Mouse (Mus musculus): ENCODE results near the gene Wscd2. TPM values are rescaled to one million over a fixed set of nuclear protein-coding genes. Genes with fewer than 3 reads are reported as not detected.

Wscd2 gene
- polyA plus RNA-seq, 2 experiments: 0.02 TPM; not detected in 1

DNA sequence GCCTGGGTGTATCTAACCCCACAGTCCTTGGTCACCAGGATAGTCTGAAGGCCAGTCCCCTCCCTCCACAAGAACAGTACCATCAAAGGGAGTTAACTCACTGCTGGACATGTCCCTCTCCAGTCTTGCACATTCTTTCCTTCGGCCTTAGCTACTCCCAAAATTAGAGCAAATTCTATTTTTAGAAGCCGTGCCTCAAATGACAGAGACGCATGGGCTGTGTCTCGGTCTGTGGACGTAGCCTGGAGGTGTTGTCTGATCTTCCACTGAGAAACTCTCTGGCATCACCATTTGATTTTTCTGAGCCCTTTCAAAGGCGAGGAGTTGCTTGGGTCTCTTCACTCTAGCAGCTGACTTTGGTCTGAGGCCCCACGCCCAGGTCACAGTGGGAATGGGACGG lies 2.3 kb upstream of the Wscd2 start:
- ATAC-seq (ENCODE audit: insufficient read depth) (no peak), DNase-seq (ENCODE audit: low read depth in 3 of 3, low spot score in 3 of 3) (no peak)
- Histone ChIP-seq H3K4me3 (ENCODE audit: insufficient read depth in 1 of 2, low read depth in 2 of 2, low read length in 2 of 2) (no peak overlapping the region), H3K27me3 (ENCODE audit: control insufficient read depth, insufficient read depth, low read length) (peaks cover 16% of the 10 kb centered on the region), H3K9me3 (ENCODE audit: control insufficient read depth, low read length) (no peaks in the 10 kb centered on the region), H3K4me1 (replicated peaks; ENCODE audit: control insufficient read depth in 2 of 2, insufficient read depth in 2 of 2, low read length in 1 of 2) (no peaks in the 10 kb centered on the region), H3K9ac (replicated peaks) (no peak overlapping the region), H3K4me2 (ENCODE audit: low read depth) (no peak overlapping the region), H3K27ac (no peak overlapping the region), H3K36me3 (replicated peaks; ENCODE audit: control insufficient read depth, insufficient read depth, low read depth) (no peaks in the 10 kb centered on the region)
- TF ChIP-seq CTCF (IDR thresholded peaks at IDR 0.05; ENCODE audit: low read depth) (no peak), EP300 (IDR thresholded peaks at IDR 0.05; ENCODE audit: low read depth) (no peak)
- WGBS (ENCODE audit: insufficient replicate concordance): 57% methylated on average over 8 of the region's 8 CpGs

DNA sequence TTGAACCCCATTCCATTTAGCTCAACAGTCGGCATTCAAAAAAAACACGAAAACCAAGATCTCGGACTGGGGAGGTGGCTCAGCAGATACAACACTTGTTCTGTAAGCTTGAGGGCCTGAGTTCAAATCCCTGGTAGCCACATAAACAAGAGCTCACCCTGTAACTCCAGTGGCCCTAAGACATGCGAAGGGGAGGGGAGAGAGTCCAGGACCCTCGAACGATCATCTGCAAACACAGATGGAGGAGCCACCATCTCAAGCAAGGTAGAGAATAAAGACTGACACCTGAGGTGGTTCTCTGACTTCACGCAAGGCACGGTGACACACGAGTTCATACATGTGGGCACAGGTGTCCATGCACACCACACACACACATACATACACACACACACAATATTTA lies 516 bp upstream of the Wscd2 start:
- Histone ChIP-seq H3K27me3 (ENCODE audit: control insufficient read depth, insufficient read depth, low read length) (peaks cover 16% of the 10 kb centered on the region), H3K4me1 (replicated peaks; ENCODE audit: control insufficient read depth in 2 of 2, insufficient read depth in 2 of 2, low read length in 1 of 2) (no peaks in the 10 kb centered on the region), H3K36me3 (replicated peaks; ENCODE audit: control insufficient read depth, insufficient read depth, low read depth) (no peaks in the 10 kb centered on the region), H3K9ac (replicated peaks) (no peak overlapping the region), H3K9me3 (ENCODE audit: control insufficient read depth, low read length) (no peaks in the 10 kb centered on the region), H3K4me3 (ENCODE audit: insufficient read depth in 1 of 2, low read depth in 2 of 2, low read length in 2 of 2) (no peak overlapping the region), H3K27ac (no peak overlapping the region), H3K4me2 (ENCODE audit: low read depth) (no peak overlapping the region)
- DNase-seq (ENCODE audit: low read depth in 3 of 3, low spot score in 3 of 3) (no peak), ATAC-seq (ENCODE audit: insufficient read depth) (no peak)
- 67% methylated on average over 9 of the region's 9 CpGs for WGBS (ENCODE audit: insufficient replicate concordance)
- TF ChIP-seq CTCF (IDR thresholded peaks at IDR 0.05; ENCODE audit: low read depth) (no peak), EP300 (IDR thresholded peaks at IDR 0.05; ENCODE audit: low read depth) (no peak)

DNA sequence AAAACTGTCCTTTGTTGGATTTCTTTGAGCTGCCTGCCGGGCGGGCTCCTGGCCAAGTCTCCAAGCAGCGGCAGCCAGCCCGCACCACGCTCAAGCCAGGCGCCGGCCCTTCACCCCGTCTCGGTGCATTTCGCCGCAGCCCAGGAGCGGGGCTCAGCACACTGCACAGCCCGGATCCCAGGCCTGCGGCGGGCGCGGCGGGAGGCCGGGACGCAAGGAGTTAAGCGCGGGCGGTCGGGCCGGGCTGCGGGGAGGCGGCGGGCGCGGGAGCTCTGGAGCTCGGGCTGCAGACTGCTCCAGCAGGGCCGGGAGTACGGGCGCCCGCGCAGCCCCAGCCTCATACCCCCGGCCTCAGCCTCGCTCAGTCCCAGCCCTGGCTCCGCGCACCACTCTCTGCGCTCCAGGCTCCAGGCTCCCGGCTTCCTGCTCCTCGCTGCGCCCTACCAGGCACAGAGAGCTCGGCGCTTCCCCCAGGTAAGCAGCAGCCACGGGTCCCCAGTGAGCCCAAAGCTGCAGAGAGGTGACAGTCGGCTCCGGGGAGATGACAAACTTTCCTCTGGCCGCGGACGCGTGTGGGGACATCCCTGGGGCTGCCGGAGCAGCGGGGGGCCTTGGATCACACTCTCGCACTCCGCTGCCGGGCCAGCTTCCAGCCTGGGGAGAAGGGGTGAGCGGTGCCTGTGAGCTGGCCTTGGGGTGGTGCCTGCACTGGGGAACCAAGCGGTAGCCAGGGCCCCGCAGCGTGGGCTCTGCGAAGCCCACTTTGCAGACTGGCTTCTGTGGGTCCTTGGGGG lies 531 bp downstream of the Wscd2 start:
- H3K9ac ChIP-seq (replicated peaks): no peak overlapping the region
- 4% methylated on average over 59 of the region's 63 CpGs for WGBS (ENCODE audit: insufficient replicate concordance)
- no peak for TF ChIP-seq CTCF (IDR thresholded peaks at IDR 0.05; ENCODE audit: low read depth)
- no peak for TF ChIP-seq EP300 (IDR thresholded peaks at IDR 0.05; ENCODE audit: low read depth)
- no peaks in the 10 kb centered on the region for H3K36me3 ChIP-seq (replicated peaks; ENCODE audit: control insufficient read depth, insufficient read depth, low read depth)
- no peak for DNase-seq (ENCODE audit: low read depth in 3 of 3, low spot score in 3 of 3)
- H3K9me3 ChIP-seq (ENCODE audit: control insufficient read depth, low read length): no peaks in the 10 kb centered on the region
- no peak overlapping the region; the same call in 1 of the 2 replicates for H3K4me2 ChIP-seq (ENCODE audit: low read depth)
- no peak overlapping the region for H3K27ac ChIP-seq
- peaks cover 16% of the 10 kb centered on the region for H3K27me3 ChIP-seq (ENCODE audit: control insufficient read depth, insufficient read depth, low read length)
- ATAC-seq (ENCODE audit: insufficient read depth): no peak
- H3K4me3 ChIP-seq (ENCODE audit: insufficient read depth in 1 of 2, low read depth in 2 of 2, low read length in 2 of 2): no peak overlapping the region
- H3K4me1 ChIP-seq (replicated peaks; ENCODE audit: control insufficient read depth in 2 of 2, insufficient read depth in 2 of 2, low read length in 1 of 2): no peaks in the 10 kb centered on the region

DNA sequence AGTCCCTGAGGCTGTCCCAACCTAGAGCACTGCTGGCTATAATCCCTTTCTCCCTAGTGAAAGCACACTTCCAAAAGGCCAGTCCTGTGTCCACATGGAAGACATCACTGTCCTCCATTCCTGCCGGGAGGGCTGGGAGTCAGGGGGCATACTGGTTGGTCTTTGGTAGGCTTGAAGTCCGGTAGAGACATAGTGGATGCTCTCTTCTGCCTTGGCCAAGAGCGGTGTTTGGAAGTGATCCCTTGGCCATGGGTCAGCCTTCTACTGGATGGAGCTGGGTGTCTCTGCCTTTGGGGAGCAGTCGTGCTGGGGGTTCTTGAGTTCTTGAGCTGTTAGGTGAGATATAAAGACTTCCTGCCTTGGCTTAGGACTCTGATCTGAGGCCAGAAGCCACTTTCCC lies 1.4 kb downstream of the Wscd2 start:
- H3K4me1 ChIP-seq (replicated peaks; ENCODE audit: control insufficient read depth in 2 of 2, insufficient read depth in 2 of 2, low read length in 1 of 2): no peaks in the 10 kb centered on the region
- H3K27ac ChIP-seq: no peak overlapping the region
- no peak overlapping the region for H3K4me3 ChIP-seq (ENCODE audit: insufficient read depth in 1 of 2, low read depth in 2 of 2, low read length in 2 of 2)
- H3K4me2 ChIP-seq (ENCODE audit: low read depth): no peak overlapping the region
- DNase-seq (ENCODE audit: low read depth in 3 of 3, low spot score in 3 of 3): no peak
- no peak for TF ChIP-seq EP300 (IDR thresholded peaks at IDR 0.05; ENCODE audit: low read depth)
- TF ChIP-seq CTCF (IDR thresholded peaks at IDR 0.05; ENCODE audit: low read depth): no peak
- H3K9ac ChIP-seq (replicated peaks): no peak overlapping the region
- ATAC-seq (ENCODE audit: insufficient read depth): no peak
- WGBS (ENCODE audit: insufficient replicate concordance): 50% methylated on average over 4 of the region's 4 CpGs
- peaks cover 16% of the 10 kb centered on the region for H3K27me3 ChIP-seq (ENCODE audit: control insufficient read depth, insufficient read depth, low read length)
- H3K9me3 ChIP-seq (ENCODE audit: control insufficient read depth, low read length): no peaks in the 10 kb centered on the region
- H3K36me3 ChIP-seq (replicated peaks; ENCODE audit: control insufficient read depth, insufficient read depth, low read depth): no peaks in the 10 kb centered on the region

DNA sequence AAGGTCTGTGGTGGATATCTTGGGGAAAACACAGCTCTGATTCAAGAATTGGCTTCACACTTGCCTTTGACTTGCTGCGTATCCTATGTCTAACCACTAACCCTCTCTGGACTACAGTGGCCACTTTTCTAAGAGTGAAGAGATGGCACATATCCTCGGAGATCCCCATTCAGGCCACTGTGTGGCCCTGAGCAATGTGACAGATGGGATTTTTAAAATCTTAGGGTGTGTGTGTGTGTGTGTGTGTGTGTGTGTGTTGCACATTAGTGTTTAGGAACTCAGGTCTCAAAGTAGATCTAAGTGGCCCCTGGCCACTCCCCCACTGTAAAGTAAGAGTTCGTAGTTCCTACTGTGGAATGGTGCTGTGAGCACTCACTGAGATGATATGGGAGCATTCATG lies 1.9 kb downstream of the Wscd2 start:
- H3K9ac ChIP-seq (replicated peaks): no peak overlapping the region
- H3K4me2 ChIP-seq (ENCODE audit: low read depth): no peak overlapping the region
- no peak for ATAC-seq (ENCODE audit: insufficient read depth)
- peaks cover 16% of the 10 kb centered on the region for H3K27me3 ChIP-seq (ENCODE audit: control insufficient read depth, insufficient read depth, low read length)
- no peak for DNase-seq (ENCODE audit: low read depth in 3 of 3, low spot score in 3 of 3)
- WGBS (ENCODE audit: insufficient replicate concordance): 59% methylated on average over 3 of the region's 3 CpGs
- no peak overlapping the region for H3K4me3 ChIP-seq (ENCODE audit: insufficient read depth in 1 of 2, low read depth in 2 of 2, low read length in 2 of 2)
- H3K27ac ChIP-seq: no peak overlapping the region
- no peaks in the 10 kb centered on the region for H3K36me3 ChIP-seq (replicated peaks; ENCODE audit: control insufficient read depth, insufficient read depth, low read depth)
- H3K9me3 ChIP-seq (ENCODE audit: control insufficient read depth, low read length): no peaks in the 10 kb centered on the region
- TF ChIP-seq EP300 (IDR thresholded peaks at IDR 0.05; ENCODE audit: low read depth) (no peak), CTCF (IDR thresholded peaks at IDR 0.05; ENCODE audit: low read depth) (no peak)
- no peaks in the 10 kb centered on the region for H3K4me1 ChIP-seq (replicated peaks; ENCODE audit: control insufficient read depth in 2 of 2, insufficient read depth in 2 of 2, low read length in 1 of 2)
